Mouse (Mus musculus) inflammation-experienced regulatory T-cells, adult 16 weeks (primary cell): ENCODE data around the gene Gm20825. TPM values are rescaled to one million over a fixed set of nuclear protein-coding genes. Genes with fewer than 3 reads are reported as not detected.

ENCODE experiments used
- polyA plus RNA-seq: library from polyadenylated mRNA; unstranded; fragments of 100-300 nt; shearing (Covaris generic); gene quantifications from one replicate; pipeline ENCODE4 v1.2.1, GENCODE M21; 2017

Gm20825 gene
- polyA plus RNA-seq: not detected

GRCm38 (mm10) chrY:8071407-8071806 is at the start of gene Gm20825:
Gene Gm20825 (minus strand): TSS chrY:8071507.

Other genes starting within 250 kb of the Gm20825 start
- gene Gm29049, start 74.3 kb downstream of the Gm20825 start, polyA plus RNA-seq: not detected
- gene Gm20824, start 186.4 kb upstream of the Gm20825 start, polyA plus RNA-seq: not detected